In the genomic region with DNA sequence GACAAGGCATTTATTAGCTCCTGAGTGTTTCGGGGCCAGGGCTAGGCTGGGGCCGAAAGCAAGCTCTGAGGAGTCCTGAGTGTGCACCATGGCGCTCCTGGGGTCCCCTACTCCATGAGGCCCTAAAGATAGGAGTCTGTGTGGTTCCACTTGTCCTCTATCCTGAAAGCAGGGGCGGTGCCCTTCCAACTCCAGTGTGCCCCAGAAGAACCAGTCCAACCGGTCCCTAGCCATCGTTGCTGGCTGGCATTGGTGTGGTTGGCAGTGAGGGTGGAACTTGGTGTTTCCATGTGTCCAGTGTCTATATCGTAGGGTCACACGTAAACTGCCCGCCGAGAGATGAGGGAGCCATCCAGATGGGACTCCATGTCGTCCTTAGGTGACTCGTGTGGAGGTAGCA, we compare ENCODE assay signal across 23 mouse cellular contexts. TPM values are rescaled to one million over a fixed set of nuclear protein-coding genes. Genes with fewer than 3 reads are reported as not detected.
A peak's percentile ranks its signal among the peaks of the same experiment; 100 is the strongest.
DNase-seq lines count a peak whose midpoint lies in the region; ATAC-seq and TF ChIP-seq lines count a peak whose summit lies in the region.
"Had no signal": no experiment of that assay in that cellular context is flagged by ENCODE, and none has a peak within 500 bp of the region (broad histone marks: within the 10 kb centered on the region; RNA-seq: fewer than 3 reads in every experiment).

No protein-coding gene starts in this region.

- H3K9ac ChIP-seq in kidney, embryonic 16.5 days (replicated peaks; ENCODE audit: low read length): no peak overlapping the region
- no peak overlapping the region for H3K9ac ChIP-seq in lung, embryonic 16.5 days (ENCODE audit: low read length)
- H3K9ac ChIP-seq in stomach, embryonic 16.5 days (ENCODE audit: low read length): 0 out of 2 replicates have a peak overlapping the region, but pooled peaks have one; percentile 33
- H3K9ac ChIP-seq: embryonic facial prominence, embryonic 13.5 days; hindbrain, embryonic 12.5 days; liver, postnatal 0 days had no signal

- peak; percentile 68 for DNase-seq in kidney, adult 2 months
- DNase-seq in kidney, adult 9 months: peak; percentile 55
- DNase-seq in gastrocnemius, adult 8-10 months (ENCODE audit: low spot score in 2 of 2): no peak
- DNase-seq in gastrocnemius, postnatal 25 days: no peak
- DNase-seq: adrenal gland, adult 8-10 months; B cell, adult 2 months; cerebellum, adult 2 months; gastrocnemius, adult 2 months; heart, adult 2 months; liver; liver, postnatal 0 days had no signal

- H3K27ac ChIP-seq in kidney, adult 2 months (ENCODE audit: insufficient read depth, low read depth, low read length): peak overlapping the region; percentile 40; the same call in 1 of the 2 replicates
- H3K27ac ChIP-seq in kidney, embryonic 16.5 days (ENCODE audit: low read length): no peak overlapping the region
- H3K27ac ChIP-seq in lung, embryonic 16.5 days (ENCODE audit: low read length): 0 out of 2 replicates have a peak overlapping the region, but pooled peaks have one; percentile 9
- peak overlapping the region; percentile 66 for H3K27ac ChIP-seq in stomach, embryonic 16.5 days (ENCODE audit: low read length)
- H3K27ac ChIP-seq: embryonic facial prominence, embryonic 13.5 days; gastrocnemius, adult 2 months; heart, adult 2 months; hindbrain, embryonic 12.5 days had no signal

- H3K9me3 ChIP-seq in kidney, embryonic 16.5 days (ENCODE audit: low read length): peaks cover 12% of the 10 kb centered on the region
- H3K9me3 ChIP-seq in lung, embryonic 16.5 days (ENCODE audit: control insufficient read depth, low read length): peaks cover 12% of the 10 kb centered on the region; the same call in 1 of the 2 replicates
- peaks cover 4% of the 10 kb centered on the region for H3K9me3 ChIP-seq in stomach, embryonic 16.5 days (replicated peaks; ENCODE audit: control insufficient read depth, low read length)

- H3K4me2 ChIP-seq in kidney, embryonic 16.5 days (replicated peaks; ENCODE audit: low read depth, low read length): no peak overlapping the region
- no peak overlapping the region for H3K4me2 ChIP-seq in lung, embryonic 16.5 days (ENCODE audit: low read depth, low read length)
- no peak overlapping the region for H3K4me2 ChIP-seq in stomach, embryonic 16.5 days (ENCODE audit: low read depth, low read length)
- H3K4me2 ChIP-seq: embryonic facial prominence, embryonic 13.5 days; hindbrain, embryonic 12.5 days had no signal

- ATAC-seq in kidney, embryonic 16.5 days (ENCODE audit: low FRiP score, low TSS enrichment): no peak
- peak; percentile 36; the same call in 1 of the 2 replicates for ATAC-seq in lung, embryonic 16.5 days (ENCODE audit: low read depth)
- ATAC-seq in stomach, embryonic 16.5 days (ENCODE audit: insufficient read depth, low FRiP score): peak; percentile 63; the same call in 1 of the 2 replicates
- ATAC-seq in erythroblast, adult 5-6 weeks (replicated peaks; ENCODE audit: low FRiP score, poor library complexity, severe bottlenecking): no peak
- ATAC-seq: inflammation-experienced regulatory T-cells, adult 6 months; liver, postnatal 0 days; midbrain, embryonic 16.5 days had no signal

- H3K36me3 ChIP-seq in kidney, adult 2 months (ENCODE audit: control insufficient read depth, insufficient read depth, low read length): no peaks in the 10 kb centered on the region
- H3K36me3 ChIP-seq in kidney, embryonic 16.5 days (ENCODE audit: insufficient read depth, low read length): peaks cover 90% of the 10 kb centered on the region
- H3K36me3 ChIP-seq in lung, embryonic 16.5 days (ENCODE audit: control insufficient read depth, insufficient read depth, low read length): peaks cover 69% of the 10 kb centered on the region
- H3K36me3 ChIP-seq in stomach, embryonic 16.5 days (ENCODE audit: control insufficient read depth, insufficient read depth, low read length): peaks cover 50% of the 10 kb centered on the region

- no peaks in the 10 kb centered on the region for H3K4me1 ChIP-seq in kidney, adult 2 months (ENCODE audit: control insufficient read depth, insufficient read depth, low read length)
- no peaks in the 10 kb centered on the region for H3K4me1 ChIP-seq in kidney, embryonic 16.5 days (ENCODE audit: insufficient read depth, low read length)
- H3K4me1 ChIP-seq in lung, embryonic 16.5 days (replicated peaks; ENCODE audit: control insufficient read depth, insufficient read depth, low read length): no peaks in the 10 kb centered on the region; the same call in 1 of the 2 replicates
- no peaks in the 10 kb centered on the region for H3K4me1 ChIP-seq in stomach, embryonic 16.5 days (ENCODE audit: control insufficient read depth, insufficient read depth, low read length)
- H3K4me1 ChIP-seq: embryonic facial prominence, embryonic 13.5 days; hindbrain, embryonic 12.5 days had no signal

- no peak for TF ChIP-seq CTCF in kidney, adult 2 months (conservative IDR thresholded peaks at IDR 0.05; ENCODE audit: insufficient read depth, insufficient read length, low read depth, low read length)

- TF ChIP-seq POLR2A in kidney, adult 2 months (IDR thresholded peaks at IDR 0.05; ENCODE audit: low read depth, low read length): no peak

- 72% methylated on average over 12 of the region's 12 CpGs for WGBS in kidney, adult 2 months
- 91% methylated on average over 12 of the region's 12 CpGs for WGBS in kidney, embryonic 16.5 days
- WGBS in lung, embryonic 16.5 days: 86% methylated on average over 12 of the region's 12 CpGs
- 77% methylated on average over 12 of the region's 12 CpGs for WGBS in stomach, embryonic 16.5 days

- H3K4me3 ChIP-seq in kidney, adult 2 months (ENCODE audit: insufficient read depth, low read depth, low read length): no peak overlapping the region
- H3K4me3 ChIP-seq in kidney, embryonic 16.5 days (ENCODE audit: low read length): no peak overlapping the region
- H3K4me3 ChIP-seq in lung, embryonic 16.5 days (ENCODE audit: low read length): no peak overlapping the region
- no peak overlapping the region for H3K4me3 ChIP-seq in stomach, embryonic 16.5 days (replicated peaks; ENCODE audit: low read length)
- H3K4me3 ChIP-seq: embryonic facial prominence, embryonic 13.5 days; gastrocnemius, adult 2 months; heart, adult 2 months; hindbrain, embryonic 12.5 days had no signal

- no peaks in the 10 kb centered on the region for H3K27me3 ChIP-seq in kidney, adult 2 months (replicated peaks; ENCODE audit: control insufficient read depth, insufficient read depth, low read length)
- no peaks in the 10 kb centered on the region for H3K27me3 ChIP-seq in kidney, embryonic 16.5 days (ENCODE audit: insufficient read depth, low read length)
- no peaks in the 10 kb centered on the region for H3K27me3 ChIP-seq in lung, embryonic 16.5 days (ENCODE audit: control insufficient read depth, insufficient read depth, low read depth, low read length)
- H3K27me3 ChIP-seq in stomach, embryonic 16.5 days (ENCODE audit: control insufficient read depth, insufficient read depth, low read length): no peaks in the 10 kb centered on the region
- H3K27me3 ChIP-seq: embryonic facial prominence, embryonic 13.5 days; hindbrain, embryonic 12.5 days had no signal

RNA-seq across cellular contexts. Expression of a gene that starts 8.9 kb away (rescaled TPM):
- polyA plus RNA-seq in kidney, adult 2 months (2012; rRNA removed): 83.9 and 86.3 TPM in 2 replicates
- 136 and 153 TPM in 2 replicates for polyA plus RNA-seq in kidney, embryonic 16.5 days (2015; fragmentation: Nextera tagmentation; extraction: Ambion mirVana)
- polyA plus RNA-seq in lung, embryonic 16.5 days (2015; fragmentation: Nextera tagmentation; extraction: Ambion mirVana): 82.0 and 87.4 TPM in 2 replicates
- polyA plus RNA-seq in stomach, embryonic 16.5 days (2015; fragmentation: Nextera tagmentation; extraction: Ambion mirVana): 65.2 and 81.8 TPM in 2 replicates
- 10 to 100 TPM; 44.3 to 48.3 (median 46.0) TPM for total RNA-seq in gastrocnemius, adult 8-10 months (2022)
- total RNA-seq in erythroblast, adult 5-6 weeks (2015; ENCODE audit: low replicate concordance): 6.5 and 8.2 TPM in 2 replicates
- 3.4 and 9.6 TPM in 2 replicates for total RNA-seq in erythroblast, adult 5-6 weeks (2017; ENCODE audit: low replicate concordance)
- 10 to 100 TPM; 45.1 to 45.4 TPM for total RNA-seq in gastrocnemius, postnatal 25 days (2021)

RNA-seq across cellular contexts. Expression of a gene that starts 25.2 kb away (rescaled TPM):
- 922 and 939 TPM in 2 replicates for polyA plus RNA-seq in kidney, adult 2 months (2012; rRNA removed)
- polyA plus RNA-seq in kidney, embryonic 16.5 days (2015; fragmentation: Nextera tagmentation; extraction: Ambion mirVana): 291 and 312 TPM in 2 replicates
- 470 and 554 TPM in 2 replicates for polyA plus RNA-seq in lung, embryonic 16.5 days (2015; fragmentation: Nextera tagmentation; extraction: Ambion mirVana)
- 385 and 438 TPM in 2 replicates for polyA plus RNA-seq in stomach, embryonic 16.5 days (2015; fragmentation: Nextera tagmentation; extraction: Ambion mirVana)
- total RNA-seq in gastrocnemius, adult 8-10 months (2022): 10 to 100 TPM; 18.8 to 67.9 (median 47.9) TPM
- 53.0 and 57.3 TPM in 2 replicates for total RNA-seq in erythroblast, adult 5-6 weeks (2015; ENCODE audit: low replicate concordance)
- total RNA-seq in erythroblast, adult 5-6 weeks (2017; ENCODE audit: low replicate concordance): 220 and 224 TPM in 2 replicates
- 100 to 1,000 TPM in 1 of 2 experiments, 10 to 100 TPM in 1; 53.5 to 108 TPM for total RNA-seq in gastrocnemius, postnatal 25 days (2021)

RNA-seq across cellular contexts. Expression of a gene that starts 26.1 kb away (rescaled TPM):
- polyA plus RNA-seq in kidney, adult 2 months (2012; rRNA removed): 44.5 and 47.7 TPM in 2 replicates
- 150 and 157 TPM in 2 replicates for polyA plus RNA-seq in kidney, embryonic 16.5 days (2015; fragmentation: Nextera tagmentation; extraction: Ambion mirVana)
- polyA plus RNA-seq in lung, embryonic 16.5 days (2015; fragmentation: Nextera tagmentation; extraction: Ambion mirVana): 128 and 131 TPM in 2 replicates
- polyA plus RNA-seq in stomach, embryonic 16.5 days (2015; fragmentation: Nextera tagmentation; extraction: Ambion mirVana): 98.6 and 104 TPM in 2 replicates
- 1 to 10 TPM; 1.0 to 1.8 (median 1.5) TPM for total RNA-seq in gastrocnemius, adult 8-10 months (2022)
- not detected in 2 replicates for total RNA-seq in erythroblast, adult 5-6 weeks (2015; ENCODE audit: low replicate concordance)
- total RNA-seq in erythroblast, adult 5-6 weeks (2017; ENCODE audit: low replicate concordance): 1.0 TPM in 1 of 2 replicates, not detected in the other
- 1 to 10 TPM; 2.1 to 3.9 TPM for total RNA-seq in gastrocnemius, postnatal 25 days (2021)

RNA-seq across cellular contexts. Expression of a gene that starts 31.7 kb away (rescaled TPM):
- polyA plus RNA-seq in kidney, adult 2 months (2012; rRNA removed): 12.2 and 16.5 TPM in 2 replicates
- 13.4 and 16.1 TPM in 2 replicates for polyA plus RNA-seq in kidney, embryonic 16.5 days (2015; fragmentation: Nextera tagmentation; extraction: Ambion mirVana)
- 28.4 and 34.9 TPM in 2 replicates for polyA plus RNA-seq in lung, embryonic 16.5 days (2015; fragmentation: Nextera tagmentation; extraction: Ambion mirVana)
- polyA plus RNA-seq in stomach, embryonic 16.5 days (2015; fragmentation: Nextera tagmentation; extraction: Ambion mirVana): 38.3 and 53.4 TPM in 2 replicates
- 1 to 10 TPM in 2 of 4 experiments, not detected in 2; 1.1 to 2.1 TPM for total RNA-seq in gastrocnemius, adult 8-10 months (2022)
- total RNA-seq in erythroblast, adult 5-6 weeks (2015; ENCODE audit: low replicate concordance): 5.8 TPM in 1 of 2 replicates, not detected in the other
- total RNA-seq in erythroblast, adult 5-6 weeks (2017; ENCODE audit: low replicate concordance): 3.6 TPM in 1 of 2 replicates, not detected in the other
- 1 to 10 TPM in 1 of 2 experiments, not detected in 1; 3.7 TPM for total RNA-seq in gastrocnemius, postnatal 25 days (2021)

RNA-seq across cellular contexts. Expression of a gene that starts 42.9 kb away (rescaled TPM):
- polyA plus RNA-seq in kidney, adult 2 months (2012; rRNA removed): 0.29 TPM in 1 of 2 replicates, not detected in the other
- 1.6 and 2.2 TPM in 2 replicates for polyA plus RNA-seq in kidney, embryonic 16.5 days (2015; fragmentation: Nextera tagmentation; extraction: Ambion mirVana)
- 0.34 and 6.1 TPM in 2 replicates for polyA plus RNA-seq in lung, embryonic 16.5 days (2015; fragmentation: Nextera tagmentation; extraction: Ambion mirVana)
- 11.4 and 16.8 TPM in 2 replicates for polyA plus RNA-seq in stomach, embryonic 16.5 days (2015; fragmentation: Nextera tagmentation; extraction: Ambion mirVana)
- not detected for total RNA-seq in gastrocnemius, adult 8-10 months (2022)
- not detected in 2 replicates for total RNA-seq in erythroblast, adult 5-6 weeks (2015; ENCODE audit: low replicate concordance)
- total RNA-seq in erythroblast, adult 5-6 weeks (2017; ENCODE audit: low replicate concordance): not detected in 2 replicates
- not detected for total RNA-seq in gastrocnemius, postnatal 25 days (2021)
- total RNA-seq: gastrocnemius, adult 2 months; heart, adult 2 months; layer of hippocampus, postnatal 10 days; left cerebral cortex, postnatal 25 days; megakaryocyte-erythroid progenitor cell, adult 5-6 weeks had no signal
- polyA plus RNA-seq: cerebellum, adult 2 months; cortical plate, adult 2 months; embryonic facial prominence, embryonic 13.5 days; heart, adult 2 months; hindbrain, embryonic 12.5 days; midbrain, embryonic 16.5 days had no signal

Comparison
In these comparisons a context has a peak if more than half of its experiments do, and no peak if none do; other contexts are left out.
1. DNase-seq: peak in kidney, adult 2 months (single experiment) and kidney, adult 9 months (single experiment); none in gastrocnemius, adult 8-10 months (0 of 2) and gastrocnemius, postnatal 25 days (single experiment).
2. ATAC-seq: peak in lung, embryonic 16.5 days (single experiment) and stomach, embryonic 16.5 days (single experiment); none in kidney, embryonic 16.5 days (single experiment) and erythroblast, adult 5-6 weeks (single experiment).